Mouse (Mus musculus) embryonic facial prominence, embryonic 13.5 days (tissue): ENCODE data around the gene Agr2. TPM values are rescaled to one million over a fixed set of nuclear protein-coding genes. Genes with fewer than 3 reads are reported as not detected.

Experiments used
- ATAC-seq: fragments of 200-750 bp; cut with Nextera tagmentation; 2 replicates; pipeline ENCODE4 v1.8.0; 2017; ENCODE audit warnings: low read depth; ENCODE audit not compliant: insufficient number of reproducible peaks, insufficient read depth, low FRiP score, low TSS enrichment
- H3K27ac ChIP-seq: fragments of 300-500 bp; sonication (generic); 2 replicates; pipeline ENCODE4 v1.5.1; 2015; ENCODE audit warnings: moderate library complexity, mild to moderate bottlenecking, inconsistent platforms
- H3K27me3 ChIP-seq: fragments of 300-500 bp; sonication (generic); 2 replicates; pipeline ENCODE4 v1.6.1; 2015; ENCODE audit warnings: mild to moderate bottlenecking, inconsistent platforms
- H3K36me3 ChIP-seq: fragments of 300-500 bp; sonication (generic); 2 replicates; pipeline ENCODE4 v1.6.1; 2015; ENCODE audit warnings: mild to moderate bottlenecking, inconsistent platforms
- H3K4me1 ChIP-seq: fragments of 300-500 bp; sonication (generic); 2 replicates; pipeline ENCODE4 v1.6.1; 2015; ENCODE audit warnings: inconsistent platforms
- H3K4me2 ChIP-seq: fragments of 300-500 bp; sonication (generic); 2 replicates; pipeline ENCODE4 v1.6.1; 2015; ENCODE audit warnings: moderate library complexity, mild to moderate bottlenecking, inconsistent platforms
- H3K4me3 ChIP-seq: fragments of 300-500 bp; sonication (generic); 2 replicates; pipeline ENCODE4 v1.5.1; 2015; ENCODE audit warnings: mild to moderate bottlenecking, inconsistent platforms
- H3K9ac ChIP-seq: fragments of 300-500 bp; sonication (generic); 2 replicates; pipeline ENCODE4 v1.6.1; 2015; ENCODE audit warnings: mild to moderate bottlenecking, inconsistent platforms
- H3K9me3 ChIP-seq: fragments of 300-500 bp; sonication (generic); 2 replicates; pipeline ENCODE4 v1.6.1; 2016; ENCODE audit warnings: inconsistent platforms
- WGBS: fragments of 180-500 bp; shearing (Covaris S2); methylation state at CpG from one replicate; pipeline ENCODE4 v1.1.7; 2015; ENCODE audit warnings: mixed read lengths; 5-methylcytosine and 5-hydroxymethylcytosine counted together
- polyA plus RNA-seq: library from polyadenylated mRNA; unstranded; fragments of >200 nt; fragmentation: Nextera tagmentation; extraction: Ambion mirVana; gene quantifications from 2 replicates; pipeline ENCODE4 v1.2.1, GENCODE M21; 2015

The Agr2 gene
- polyA plus RNA-seq, 1 experiment from 2014 or later = 0.55 TPM

DNA sequence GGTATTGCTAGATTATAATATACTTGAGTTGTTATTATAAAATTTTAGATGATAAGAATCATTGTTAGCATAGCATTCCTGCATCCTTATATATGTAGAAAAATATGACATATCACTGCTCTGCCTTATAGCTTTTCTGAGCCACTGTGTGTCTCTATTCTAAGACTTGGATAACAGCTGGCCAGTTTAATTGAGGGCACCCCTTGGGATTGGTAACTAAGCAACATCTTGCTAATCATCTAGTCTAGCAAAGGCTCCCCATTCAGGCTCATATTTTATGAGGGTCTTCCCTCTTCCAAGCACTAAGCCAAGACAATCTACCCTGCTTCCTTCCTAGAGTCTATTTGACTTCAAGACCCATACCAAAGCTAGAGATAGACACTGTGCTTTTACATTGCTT is 1.4 kb downstream of the Agr2 start:
- ATAC-seq = no peak
- H3K4me3 ChIP-seq = no peak overlapping the region
- no peaks in the 10 kb centered on the region for H3K27me3 ChIP-seq
- no peak overlapping the region for H3K27ac ChIP-seq
- H3K36me3 ChIP-seq = no peaks in the 10 kb centered on the region
- H3K4me1 ChIP-seq = peaks cover 5% of the 10 kb centered on the region; the same call in 1 of the 2 replicates
- H3K4me2 ChIP-seq = no peak overlapping the region
- H3K9me3 ChIP-seq = no peaks in the 10 kb centered on the region
- H3K9ac ChIP-seq = no peak overlapping the region

DNA sequence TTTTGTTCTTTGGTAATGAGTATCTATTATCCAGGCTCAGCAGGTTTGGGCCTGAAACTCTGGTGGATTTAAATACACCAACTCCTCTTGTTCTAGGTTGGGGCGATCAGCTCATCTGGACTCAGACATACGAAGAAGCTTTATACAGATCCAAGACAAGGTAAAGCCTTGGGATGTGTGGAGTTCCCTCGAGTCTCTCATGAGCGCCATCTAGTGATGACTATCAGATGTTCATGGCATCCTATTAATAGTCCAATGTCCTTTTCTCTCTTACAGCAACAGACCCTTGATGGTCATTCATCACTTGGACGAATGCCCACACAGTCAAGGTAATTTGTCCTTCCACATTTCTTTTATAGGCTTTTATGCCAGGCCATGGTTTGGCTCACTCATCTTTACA is 3.1 kb downstream of the Agr2 start:
- Histone ChIP-seq H3K4me2 (no peak overlapping the region), H3K27ac (no peak overlapping the region), H3K9ac (no peak overlapping the region), H3K27me3 (no peaks in the 10 kb centered on the region), H3K9me3 (no peaks in the 10 kb centered on the region), H3K36me3 (no peaks in the 10 kb centered on the region), H3K4me3 (no peak overlapping the region), H3K4me1 (peaks cover 5% of the 10 kb centered on the region; the same call in 1 of the 2 replicates)
- WGBS = 36% methylated on average over 5 of the region's 5 CpGs
- ATAC-seq = no peak

DNA sequence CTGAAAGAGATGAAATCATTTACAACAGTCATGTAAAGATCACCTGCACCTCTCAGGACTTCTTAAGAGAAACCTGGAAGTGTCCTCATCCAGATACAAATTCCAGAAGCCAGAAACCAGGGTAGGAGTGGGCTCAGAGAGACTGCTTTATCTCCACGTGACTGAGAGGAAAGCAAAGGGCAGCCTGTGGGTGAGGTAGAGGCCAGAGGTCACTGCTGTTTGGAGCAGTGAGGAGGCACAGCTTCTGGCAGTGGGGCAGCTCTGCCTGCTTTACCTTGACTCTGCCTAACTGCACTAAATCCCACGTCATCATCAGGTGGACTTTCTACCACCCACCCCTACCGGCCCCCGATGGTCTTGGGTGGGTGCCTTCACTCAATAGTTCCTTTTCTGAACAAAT is 12.0 kb downstream of the Agr2 start:
- H3K27ac ChIP-seq = no peak overlapping the region
- no peaks in the 10 kb centered on the region for H3K36me3 ChIP-seq
- no peaks in the 10 kb centered on the region for H3K9me3 ChIP-seq
- H3K27me3 ChIP-seq = no peaks in the 10 kb centered on the region
- H3K4me3 ChIP-seq = no peak overlapping the region
- 71% methylated on average over 4 of the region's 4 CpGs for WGBS
- H3K9ac ChIP-seq = no peak overlapping the region
- no peak for ATAC-seq
- H3K4me2 ChIP-seq = no peak overlapping the region
- H3K4me1 ChIP-seq = 0 out of 2 replicates have a peak, but pooled peaks cover 3% of the 10 kb centered on the region

DNA sequence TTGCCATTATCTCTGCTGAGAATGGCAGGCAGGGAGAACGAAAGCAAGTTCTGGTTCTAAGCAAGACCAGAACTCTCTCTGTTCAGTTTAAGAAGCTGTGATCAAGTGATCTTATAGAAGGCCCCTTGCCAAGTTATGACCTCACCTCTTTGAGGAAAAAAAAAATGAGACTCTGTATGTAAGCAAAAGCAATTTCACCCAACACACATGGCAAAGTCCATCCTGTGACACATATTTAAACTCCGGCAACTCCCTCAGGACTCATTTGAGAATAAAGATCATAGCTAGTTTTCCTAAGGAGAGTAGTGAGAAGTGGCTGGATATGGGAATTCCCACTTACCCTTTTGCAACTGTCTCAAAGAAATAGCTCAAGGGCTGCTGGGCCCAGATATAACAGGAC is 14.9 kb downstream of the Agr2 start:
- ATAC-seq = no peak
- Histone ChIP-seq H3K27ac (no peak overlapping the region), H3K4me1 (0 out of 2 replicates have a peak, but pooled peaks cover 3% of the 10 kb centered on the region), H3K9me3 (no peaks in the 10 kb centered on the region), H3K27me3 (no peaks in the 10 kb centered on the region), H3K9ac (no peak overlapping the region), H3K4me3 (no peak overlapping the region), H3K36me3 (no peaks in the 10 kb centered on the region), H3K4me2 (no peak overlapping the region)
- WGBS = 67% methylated on average over 2 of the region's 2 CpGs

DNA sequence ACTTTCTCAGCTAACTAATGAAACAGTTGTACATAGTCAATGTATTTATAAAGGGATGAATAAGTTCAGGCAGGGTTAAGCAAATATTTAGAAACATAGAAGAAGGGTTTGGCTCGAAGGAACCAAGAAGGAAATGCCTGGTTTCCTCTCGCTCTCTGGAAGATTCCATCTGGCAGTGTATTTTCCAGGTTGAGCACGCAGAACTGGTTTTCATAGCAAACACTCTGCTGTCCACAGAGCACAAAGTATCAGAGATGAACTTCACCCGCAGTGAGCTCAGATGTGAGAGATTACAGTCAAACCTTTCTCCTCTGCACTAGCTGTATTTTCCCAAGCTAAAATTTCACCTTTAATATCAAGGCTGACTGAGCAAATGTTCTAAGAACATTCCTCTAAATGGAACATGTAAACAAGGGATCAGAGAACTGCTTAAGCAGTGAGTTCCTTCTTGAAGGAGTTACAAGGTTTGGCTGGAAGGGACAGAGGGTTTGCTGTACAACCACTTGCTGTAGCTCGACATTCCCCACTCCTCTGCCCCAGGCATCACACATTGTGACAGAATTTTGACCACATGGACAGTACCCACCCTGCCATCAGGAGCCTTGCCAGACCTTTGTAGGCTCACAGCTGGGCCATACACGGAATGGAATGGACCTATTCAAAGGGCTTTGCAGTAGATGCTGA is 15.8 kb downstream of the Agr2 start:
- ATAC-seq = no peak
- Histone ChIP-seq H3K4me1 (0 out of 2 replicates have a peak, but pooled peaks cover 3% of the 10 kb centered on the region), H3K4me3 (no peak overlapping the region), H3K27ac (no peak overlapping the region), H3K9ac (no peak overlapping the region), H3K36me3 (no peaks in the 10 kb centered on the region), H3K9me3 (no peaks in the 10 kb centered on the region), H3K4me2 (no peak overlapping the region), H3K27me3 (no peaks in the 10 kb centered on the region)
- WGBS = 65% methylated on average over 6 of the region's 6 CpGs

- Histone ChIP-seq H3K4me3 (no peak overlapping the region), H3K27ac (no peak overlapping the region), H3K4me2 (no peak overlapping the region), H3K9ac (no peak overlapping the region), H3K4me1 (0 out of 2 replicates have a peak, but pooled peaks cover 3% of the 10 kb centered on the region), H3K27me3 (no peaks in the 10 kb centered on the region), H3K36me3 (no peaks in the 10 kb centered on the region), H3K9me3 (no peaks in the 10 kb centered on the region)
- no peak for ATAC-seq
- 69% methylated on average over 7 of the region's 7 CpGs for WGBS
Measured at GRCm38 (mm10) chr12:36013216-36013910, 20.7 kb downstream of the Agr2 start.

GRCm38 (mm10) chr12:36017791-36018190 is 25.1 kb downstream of the Agr2 start:
- no peaks in the 10 kb centered on the region for H3K36me3 ChIP-seq
- WGBS = 70% methylated on average over 2 of the region's 2 CpGs

DNA sequence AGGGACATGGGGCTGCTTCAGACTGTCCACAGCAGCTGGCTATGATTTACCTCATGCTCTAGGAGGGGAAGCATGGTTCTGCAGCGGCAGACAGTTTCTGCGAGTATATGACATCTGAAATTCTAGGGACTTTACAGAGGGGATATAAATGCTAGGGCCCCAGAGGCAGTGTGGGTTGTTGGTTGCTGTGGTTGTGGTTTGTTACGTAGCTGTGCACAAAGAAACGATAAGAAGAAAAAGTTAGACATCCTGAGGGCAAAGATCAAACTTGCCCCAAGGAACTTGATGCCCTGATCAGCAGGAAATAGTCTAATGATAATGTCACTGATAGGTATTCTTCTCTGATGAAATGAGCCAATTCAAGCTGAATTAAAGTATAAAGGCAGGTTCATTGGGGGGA is 26.9 kb downstream of the Agr2 start:
- no peaks in the 10 kb centered on the region for H3K27me3 ChIP-seq
- 66% methylated on average over 4 of the region's 4 CpGs for WGBS

More at GRCm38 (mm10) chr12:36017791-36018190, 25.1 kb downstream of the Agr2 start:
- H3K27ac ChIP-seq = no peak overlapping the region
- H3K4me3 ChIP-seq = no peak overlapping the region
- no peaks in the 10 kb centered on the region for H3K27me3 ChIP-seq
- ATAC-seq = no peak
- no peaks in the 10 kb centered on the region for H3K4me1 ChIP-seq
- H3K9ac ChIP-seq = no peak overlapping the region
- H3K4me2 ChIP-seq = no peak overlapping the region
- no peaks in the 10 kb centered on the region for H3K9me3 ChIP-seq

DNA sequence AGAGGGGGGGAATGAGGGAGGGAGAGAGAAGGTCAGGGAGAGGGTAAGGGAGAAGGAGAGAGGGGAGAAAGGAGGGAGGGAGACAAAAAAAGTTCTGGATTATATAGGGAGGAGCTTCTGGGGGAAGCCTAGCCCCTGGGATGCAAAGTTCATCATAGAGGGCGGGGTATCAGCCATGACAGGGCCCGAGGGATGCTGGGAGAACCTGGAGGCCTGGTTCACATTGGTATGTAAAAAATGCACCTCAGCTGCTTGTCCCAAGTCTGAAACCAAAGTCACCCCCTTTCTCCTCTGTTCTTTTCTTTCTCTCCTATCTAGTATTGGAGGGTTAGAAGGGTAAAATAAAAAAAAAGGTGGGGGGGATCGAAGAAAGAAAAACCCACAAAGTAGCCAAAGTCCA is 27.4 kb downstream of the Agr2 start:
- H3K36me3 ChIP-seq = no peaks in the 10 kb centered on the region
- H3K4me1 ChIP-seq = no peaks in the 10 kb centered on the region
- no peak for ATAC-seq
- no peak overlapping the region for H3K4me2 ChIP-seq
- no peaks in the 10 kb centered on the region for H3K27me3 ChIP-seq
- no peak overlapping the region for H3K4me3 ChIP-seq
- no peak overlapping the region for H3K27ac ChIP-seq
- H3K9ac ChIP-seq = no peak overlapping the region
- no peaks in the 10 kb centered on the region for H3K9me3 ChIP-seq
- WGBS = 84% methylated on average over 3 of the region's 3 CpGs

More for the DNA sequence above, 26.9 kb downstream of the Agr2 start:
- no peak overlapping the region for H3K27ac ChIP-seq
- no peaks in the 10 kb centered on the region for H3K4me1 ChIP-seq
- H3K4me2 ChIP-seq = no peak overlapping the region
- H3K9ac ChIP-seq = no peak overlapping the region
- H3K9me3 ChIP-seq = no peaks in the 10 kb centered on the region
- ATAC-seq = no peak
- no peaks in the 10 kb centered on the region for H3K36me3 ChIP-seq
- H3K4me3 ChIP-seq = no peak overlapping the region

- no peaks in the 10 kb centered on the region for H3K9me3 ChIP-seq
- no peaks in the 10 kb centered on the region for H3K27me3 ChIP-seq
- no peaks in the 10 kb centered on the region for H3K4me1 ChIP-seq
- WGBS = 74% methylated on average over 2 of the region's 2 CpGs
- no peak overlapping the region for H3K4me3 ChIP-seq
- no peak overlapping the region for H3K4me2 ChIP-seq
- H3K9ac ChIP-seq = no peak overlapping the region
- no peak overlapping the region for H3K27ac ChIP-seq
- ATAC-seq = no peak
- H3K36me3 ChIP-seq = no peaks in the 10 kb centered on the region
Measured at GRCm38 (mm10) chr12:36020710-36021109, 28.0 kb downstream of the Agr2 start.

GRCm38 (mm10) chr12:36026126-36026525 is 33.4 kb downstream of the Agr2 start:
- no peak overlapping the region for H3K27ac ChIP-seq
- H3K4me2 ChIP-seq = no peak overlapping the region
- no peaks in the 10 kb centered on the region for H3K4me1 ChIP-seq
- 95% methylated on average over 4 of the region's 4 CpGs for whole genome bisulfite sequencing
- ATAC-seq = no peak
- no peak overlapping the region for H3K9ac ChIP-seq
- no peaks in the 10 kb centered on the region for H3K36me3 ChIP-seq
- no peaks in the 10 kb centered on the region for H3K27me3 ChIP-seq
- H3K4me3 ChIP-seq = no peak overlapping the region
- H3K9me3 ChIP-seq = no peaks in the 10 kb centered on the region

DNA sequence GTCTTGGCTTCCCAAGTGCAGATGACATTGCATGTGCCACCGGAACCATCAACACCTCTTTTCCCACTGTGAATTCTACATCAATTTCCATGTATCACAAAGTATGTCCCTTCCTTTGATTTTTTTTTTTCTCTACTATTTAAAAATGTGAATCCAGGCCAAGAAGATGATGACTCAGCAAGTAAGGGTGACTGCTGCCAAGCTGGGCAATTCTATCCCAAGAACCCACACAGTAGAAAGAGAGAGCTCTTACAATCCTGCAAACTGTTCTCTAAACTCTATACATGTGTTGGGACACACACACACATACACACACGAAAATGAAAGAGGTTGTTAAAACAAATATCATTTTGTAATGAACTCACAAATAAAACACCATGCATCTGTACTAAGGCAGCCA is 34.5 kb downstream of the Agr2 start:
- H3K9me3 ChIP-seq = no peaks in the 10 kb centered on the region
- 90% methylated on average over 2 of the region's 2 CpGs for WGBS
- ATAC-seq = no peak
- no peak overlapping the region for H3K9ac ChIP-seq
- no peaks in the 10 kb centered on the region for H3K36me3 ChIP-seq
- no peak overlapping the region for H3K27ac ChIP-seq
- H3K4me2 ChIP-seq = no peak overlapping the region
- H3K4me3 ChIP-seq = no peak overlapping the region
- no peaks in the 10 kb centered on the region for H3K4me1 ChIP-seq
- no peaks in the 10 kb centered on the region for H3K27me3 ChIP-seq
